Mouse (Mus musculus) heart, embryonic 14.5 days (tissue): ENCODE results near the gene Ccdc63. TPM values are rescaled to one million over a fixed set of nuclear protein-coding genes. Genes with fewer than 3 reads are reported as not detected.
A peak's percentile ranks its signal among the peaks of the same experiment; 100 is the strongest.

ENCODE experiments used
- ATAC-seq: fragments of 200-750 bp; cut with Nextera tagmentation; 2 replicates; pipeline ENCODE4 v1.8.0; 2017; ENCODE audit warnings: low read depth, moderate TSS enrichment; ENCODE audit not compliant: insufficient number of reproducible peaks, insufficient read depth, low FRiP score
- H3K27ac ChIP-seq, 2 experiments: fragments of 200-500 bp in 1 of 2; fragments of 300-500 bp in 1 of 2; sonication (generic) in 1 of 2; replicated peaks in 1 of 2; 2 replicates each; pipeline ENCODE4 v1.5.1; 2012 to 2014; ENCODE audit warnings: low read depth in 2 of 2, low read length in 2 of 2, control low read depth in 1 of 2, mild to moderate bottlenecking in 1 of 2, mixed read lengths in 1 of 2; ENCODE audit not compliant: control insufficient read depth in 1 of 2, insufficient read depth in 1 of 2
- H3K27me3 ChIP-seq: fragments of 300-500 bp; sonication (generic); 2 replicates; pipeline ENCODE4 v1.6.1; 2014; ENCODE audit warnings: mild to moderate bottlenecking, low read length, control low read depth; ENCODE audit not compliant: control insufficient read depth, insufficient read depth
- H3K36me3 ChIP-seq: fragments of 300-500 bp; sonication (generic); 2 replicates; pipeline ENCODE4 v1.6.1; 2014; ENCODE audit warnings: mild to moderate bottlenecking, control low read depth, low read length, mixed read lengths; ENCODE audit not compliant: control insufficient read depth, insufficient read depth
- H3K4me1 ChIP-seq, 2 experiments: fragments of 200-500 bp in 1 of 2; fragments of 300-500 bp in 1 of 2; sonication (generic) in 1 of 2; 2 replicates each; pipeline ENCODE4 v1.6.1; 2012 to 2014; ENCODE audit warnings: low read length in 2 of 2, control low read depth in 1 of 2, mixed read lengths in 1 of 2; ENCODE audit not compliant: control insufficient read depth in 2 of 2, insufficient read depth in 2 of 2
- H3K4me2 ChIP-seq: fragments of 300-500 bp; sonication (generic); 2 replicates; pipeline ENCODE4 v1.6.1; 2014; ENCODE audit warnings: mild to moderate bottlenecking, low read length
- H3K4me3 ChIP-seq, 2 experiments: fragments of 200-500 bp in 1 of 2; fragments of 300-500 bp in 1 of 2; sonication (generic) in 1 of 2; 2 replicates each; pipeline ENCODE4 v1.5.1; 2012 to 2014; ENCODE audit warnings: low read length in 2 of 2, mild to moderate bottlenecking in 2 of 2, control low read depth in 1 of 2, low read depth in 1 of 2, moderate library complexity in 1 of 2; ENCODE audit not compliant: control insufficient read depth in 1 of 2, insufficient read depth in 1 of 2
- H3K9ac ChIP-seq: fragments of 300-500 bp; sonication (generic); 2 replicates; pipeline ENCODE4 v1.6.1; 2014; ENCODE audit warnings: mild to moderate bottlenecking, low read length
- H3K9me3 ChIP-seq: fragments of 300-500 bp; sonication (generic); 2 replicates; pipeline ENCODE4 v1.6.1; 2016; ENCODE audit warnings: low read length, control low read depth; ENCODE audit not compliant: control insufficient read depth
- WGBS: fragments of 180-500 bp; shearing (Covaris S2); extraction: QIAGEN DNeasy Blood & Tissue Kit; methylation state at CpG from one replicate; pipeline ENCODE4 v1.1.7; 2014; 5-methylcytosine and 5-hydroxymethylcytosine counted together
- polyA plus RNA-seq: library from polyadenylated mRNA; unstranded; fragments of >200 nt; fragmentation: Nextera tagmentation; extraction: Ambion mirVana; gene quantifications from 2 replicates; pipeline ENCODE4 v1.2.1, GENCODE M21; 2014

Gene Ccdc63
- polyA plus RNA-seq, 1 experiment from 2014 or later, result 0.85 TPM

GRCm38 (mm10) chr5:122104981-122105380 lies 35.6 kb downstream of the Ccdc63 start:
- H3K4me2 ChIP-seq, result peak overlapping the region; percentile 77
- H3K27me3 ChIP-seq, result 0 out of 2 replicates have a peak, but pooled peaks cover 3% of the 10 kb centered on the region
- H3K27ac ChIP-seq, result peak overlapping the region; percentile 97 to 99
- H3K9ac ChIP-seq, result peak overlapping the region; percentile 99
- H3K9me3 ChIP-seq, result no peaks in the 10 kb centered on the region
- peaks cover 0 to 7% of the 10 kb centered on the region in 2 experiments; a peak in 2 of 4 replicates for H3K4me1 ChIP-seq
- peaks cover 68% of the 10 kb centered on the region for H3K36me3 ChIP-seq
- ATAC-seq, result no peak
- peak overlapping the region; percentile 68 to 71 for H3K4me3 ChIP-seq
- 42% methylated on average over 9 of the region's 9 CpGs for WGBS

GRCm38 (mm10) chr5:122104201-122104600 lies 36.4 kb downstream of the Ccdc63 start:
- peak overlapping the region; percentile 99 for H3K9ac ChIP-seq
- no peaks in the 10 kb centered on the region for H3K9me3 ChIP-seq
- H3K36me3 ChIP-seq, result peaks cover 68% of the 10 kb centered on the region
- WGBS, result 9% methylated on average over 2 of the region's 2 CpGs
- H3K4me1 ChIP-seq, result peaks cover 0 to 7% of the 10 kb centered on the region in 2 experiments; a peak in 2 of 4 replicates
- 0 out of 2 replicates have a peak, but pooled peaks cover 3% of the 10 kb centered on the region for H3K27me3 ChIP-seq
- no peak for ATAC-seq
- peak overlapping the region; percentile 68 to 71 for H3K4me3 ChIP-seq
- peak overlapping the region; percentile 97 to 99 for H3K27ac ChIP-seq
- H3K4me2 ChIP-seq, result peak overlapping the region; percentile 77

DNA sequence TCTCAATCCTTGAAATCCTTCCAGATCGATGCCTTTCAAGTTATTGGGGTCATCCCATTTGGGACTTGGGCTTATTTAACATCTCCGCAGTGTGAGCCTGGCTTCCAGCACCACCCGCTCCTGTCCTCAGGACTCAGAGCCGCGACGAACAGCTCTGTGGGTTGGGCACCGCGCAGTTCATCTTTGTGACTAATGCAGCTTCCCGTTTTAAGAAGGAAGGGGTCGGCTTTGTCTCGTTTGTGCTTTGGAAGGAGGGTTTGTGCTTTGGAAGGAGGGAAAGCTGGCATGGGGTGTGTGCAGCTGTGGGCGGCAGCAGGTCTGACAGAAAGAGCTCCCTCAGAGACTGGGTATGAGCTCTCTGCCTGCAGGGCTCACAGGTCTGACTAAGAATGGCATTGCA lies 37.5 kb downstream of the Ccdc63 start:
- Histone ChIP-seq H3K27me3 (0 out of 2 replicates have a peak, but pooled peaks cover 3% of the 10 kb centered on the region), H3K9me3 (no peaks in the 10 kb centered on the region), H3K9ac (peak overlapping the region; percentile 99), H3K4me3 (peak overlapping the region; percentile 68 to 71), H3K4me1 (peaks cover 10 to 14% of the 10 kb centered on the region in 2 experiments), H3K27ac (peak overlapping the region; percentile 97 to 99), H3K36me3 (peaks cover 65% of the 10 kb centered on the region), H3K4me2 (peak overlapping the region; percentile 77)
- ATAC-seq, result no peak
- WGBS, result 25% methylated on average over 12 of the region's 12 CpGs

GRCm38 (mm10) chr5:122102476-122103050 lies 38.1 kb downstream of the Ccdc63 start:
- peak overlapping the region; percentile 99 for H3K9ac ChIP-seq
- no peaks in the 10 kb centered on the region for H3K9me3 ChIP-seq
- no peak for ATAC-seq
- peaks cover 60% of the 10 kb centered on the region for H3K36me3 ChIP-seq
- peaks cover 13 to 14% of the 10 kb centered on the region in 2 experiments for H3K4me1 ChIP-seq
- 9% methylated on average over 7 of the region's 7 CpGs for WGBS
- H3K27me3 ChIP-seq, result 0 out of 2 replicates have a peak, but pooled peaks cover 3% of the 10 kb centered on the region
- peak overlapping the region; percentile 77 for H3K4me2 ChIP-seq
- H3K27ac ChIP-seq, result peak overlapping the region; percentile 97 to 99
- peak overlapping the region; percentile 68 to 71 for H3K4me3 ChIP-seq

GRCm38 (mm10) chr5:122094439-122094838 lies 46.2 kb downstream of the Ccdc63 start:
- WGBS, result 16% methylated on average over 10 of the region's 10 CpGs
- Histone ChIP-seq H3K4me3 (peak overlapping the region; percentile 46 to 65), H3K36me3 (no peaks in the 10 kb centered on the region), H3K9ac (peak overlapping the region; percentile 81), H3K4me2 (peak overlapping the region; percentile 70), H3K27ac (peak overlapping the region; percentile 96 to 99), H3K9me3 (0 out of 2 replicates have a peak, but pooled peaks cover 3% of the 10 kb centered on the region), H3K27me3 (no peaks in the 10 kb centered on the region), H3K4me1 (peaks cover 34 to 35% of the 10 kb centered on the region in 2 experiments)
- ATAC-seq, result peak; percentile 82

DNA sequence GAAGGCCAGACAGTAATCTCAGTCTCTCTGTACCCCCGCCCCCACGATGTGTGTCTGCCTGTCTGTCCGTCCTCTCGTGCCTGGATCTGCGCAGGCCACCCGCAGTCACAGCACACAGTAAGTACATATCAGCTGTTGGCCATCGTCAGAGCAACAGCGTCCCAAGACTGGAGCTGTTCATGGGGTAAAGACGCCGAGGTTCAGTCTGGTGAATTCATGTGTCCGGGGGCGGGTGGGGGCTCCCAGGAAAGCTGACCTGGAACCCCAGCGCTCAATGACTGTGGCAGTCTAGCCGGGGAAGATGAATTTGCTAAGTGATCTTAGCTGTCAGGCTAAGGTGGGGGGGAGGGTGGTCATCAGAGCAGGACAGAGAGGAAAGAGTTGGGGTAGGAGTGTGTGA lies 46.9 kb downstream of the Ccdc63 start:
- peak overlapping the region; percentile 46 to 65 for H3K4me3 ChIP-seq
- H3K9me3 ChIP-seq, result 0 out of 2 replicates have a peak, but pooled peaks cover 3% of the 10 kb centered on the region
- H3K27ac ChIP-seq, result peak overlapping the region; percentile 96 to 99
- no peaks in the 10 kb centered on the region for H3K27me3 ChIP-seq
- no peaks in the 10 kb centered on the region for H3K36me3 ChIP-seq
- peak overlapping the region; percentile 81 for H3K9ac ChIP-seq
- peak overlapping the region; percentile 70 for H3K4me2 ChIP-seq
- no peak for ATAC-seq
- WGBS, result 29% methylated on average over 14 of the region's 14 CpGs
- peaks cover 31% of the 10 kb centered on the region in 2 experiments for H3K4me1 ChIP-seq

DNA sequence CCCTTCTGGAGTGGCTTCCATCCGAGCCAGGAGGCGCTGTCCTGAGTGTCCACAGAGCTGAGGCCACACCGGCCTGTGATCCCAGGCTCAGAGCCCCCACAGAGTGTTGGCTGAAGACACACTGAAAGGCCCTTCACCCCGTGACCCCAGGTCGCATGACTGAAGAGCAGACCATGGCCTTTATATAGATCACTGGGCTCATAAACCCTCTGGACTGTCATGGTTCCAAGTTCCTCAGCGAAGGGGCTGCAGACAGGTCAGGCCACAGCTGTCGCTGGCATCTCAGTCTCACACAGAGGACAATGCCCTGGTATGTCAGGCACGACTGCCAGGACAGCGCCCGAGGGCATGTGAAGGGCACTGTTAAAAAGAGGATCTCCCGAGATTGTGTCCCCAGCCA lies 47.8 kb downstream of the Ccdc63 start:
- WGBS, result 32% methylated on average over 11 of the region's 11 CpGs
- 0 out of 2 replicates have a peak, but pooled peaks cover 3% of the 10 kb centered on the region for H3K9me3 ChIP-seq
- H3K9ac ChIP-seq, result peak overlapping the region; percentile 81
- peaks cover 23 to 27% of the 10 kb centered on the region in 2 experiments for H3K4me1 ChIP-seq
- ATAC-seq, result peak; percentile 83
- H3K27ac ChIP-seq, result peak overlapping the region; percentile 96 to 99
- H3K27me3 ChIP-seq, result no peaks in the 10 kb centered on the region
- H3K4me3 ChIP-seq, result peak overlapping the region; percentile 46 to 65
- no peaks in the 10 kb centered on the region for H3K36me3 ChIP-seq
- peak overlapping the region; percentile 70 for H3K4me2 ChIP-seq
